Mouse (Mus musculus) left cerebral cortex, adult 2 months (tissue): Measurements from ENCODE around the gene Prps2. TPM values are rescaled to one million over a fixed set of nuclear protein-coding genes. Genes with fewer than 3 reads are reported as not detected.
"Not testable (repeated sequence)": the region's sequence is repeated elsewhere in the genome, so short reads cannot be mapped to it uniquely, and the experiment has no call there.

ENCODE experiments used
- DNase-seq, 2 experiments: peaks; one replicate each; pipeline ENCODE4 v3.0.0; 2021 to 2022; ENCODE audit warnings: low spot score in 2 of 2, mixed read lengths in 1 of 2; ENCODE audit errors: extremely low spot score in 1 of 2
- H3K27ac ChIP-seq: fragments of 200-600 bp; 2 replicates; pipeline ENCODE4 v1.8.1; 2022
- H3K4me3 ChIP-seq: fragments of 200-600 bp; 2 replicates; pipeline ENCODE4 v1.8.1; 2022
- CTCF ChIP-seq: fragments of 200-600 bp; IDR thresholded peaks from 2 replicates; pipeline ENCODE4 v1.8.1; 2022; ENCODE audit warnings: antibody characterized with exemption, mild to moderate bottlenecking, moderate library complexity
- intact Hi-C: fragments of 180-260 bp; cut with DNase I; formaldehyde crosslinking; loops from one replicate; pipeline ENCODE4 v1.15.1; 2025
- total RNA-seq, 2 experiments: library from RNA; stranded (reverse); gene quantifications; 2 replicates each; pipeline ENCODE4 v1.2.3; 2021

Prps2 gene
- total RNA-seq, 2 experiments from 2014 or later: 23.3 to 28.9 TPM

- Histone ChIP-seq H3K4me3 (no peak overlapping the region), H3K27ac (no peak overlapping the region)
- no peak for DNase-seq
- intact Hi-C loops: no loop called here
- no peak for TF ChIP-seq CTCF
Measured at GRCm38 (mm10) chrX:167321233-167321806, 61.2 kb downstream of the Prps2 start.

- no peak for DNase-seq
- intact Hi-C loops: no loop called here
- H3K27ac ChIP-seq: no peak overlapping the region
- H3K4me3 ChIP-seq: no peak overlapping the region
- TF ChIP-seq CTCF: no peak
Measured at GRCm38 (mm10) chrX:167318819-167319396, 63.6 kb downstream of the Prps2 start.

GRCm38 (mm10) chrX:167315766-167316165 lies 66.8 kb downstream of the Prps2 start:
- no peak for TF ChIP-seq CTCF
- no peak for DNase-seq
- Histone ChIP-seq H3K4me3 (no peak overlapping the region), H3K27ac (no peak overlapping the region)
- intact Hi-C loops: no loop called here

- DNase-seq: no peak
- no peak for TF ChIP-seq CTCF
- H3K4me3 ChIP-seq: no peak overlapping the region
- intact Hi-C loops: no loop called here
- H3K27ac ChIP-seq: no peak overlapping the region
Measured at GRCm38 (mm10) chrX:167315093-167315726, 67.3 kb downstream of the Prps2 start.

GRCm38 (mm10) chrX:167302061-167302460 lies 80.5 kb downstream of the Prps2 start:
- DNase-seq, H3K4me3 ChIP-seq, intact Hi-C loops, H3K27ac ChIP-seq: not testable (repeated sequence)

Other genes starting within 250 kb of the Prps2 start
- 100 to 1,000 TPM; 851 to 933 TPM for gene Tmsb4x, start 173.4 kb downstream of the Prps2 start, total RNA-seq
- gene Tlr8, start 118.4 kb downstream of the Prps2 start, total RNA-seq: under 1 TPM; 0.14 to 0.16 TPM
- gene Tlr7, start 52.2 kb downstream of the Prps2 start, total RNA-seq: 1 to 10 TPM; 2.8 to 4.0 TPM